Mouse (Mus musculus) forebrain, embryonic 13.5 days (tissue): ENCODE data around the gene Ctdspl. TPM values are rescaled to one million over a fixed set of nuclear protein-coding genes. Genes with fewer than 3 reads are reported as not detected.

Experiments
- ATAC-seq: fragments of 200-750 bp; cut with Nextera tagmentation; 2 replicates; pipeline ENCODE4 v1.8.0; 2017
- H3K27ac ChIP-seq: fragments of 300-500 bp; sonication (generic); 2 replicates; pipeline ENCODE4 v1.5.1; 2015; ENCODE audit warnings: inconsistent platforms, mild to moderate bottlenecking, moderate library complexity
- H3K27me3 ChIP-seq: fragments of 300-500 bp; sonication (generic); 2 replicates; pipeline ENCODE4 v1.6.1; 2015; ENCODE audit warnings: mild to moderate bottlenecking, inconsistent platforms
- H3K36me3 ChIP-seq: fragments of 300-500 bp; sonication (generic); 2 replicates; pipeline ENCODE4 v1.6.1; 2015; ENCODE audit warnings: mild to moderate bottlenecking, inconsistent platforms; ENCODE audit not compliant: poor library complexity, severe bottlenecking
- H3K4me1 ChIP-seq: fragments of 300-500 bp; sonication (generic); 2 replicates; pipeline ENCODE4 v1.6.1; 2015; ENCODE audit warnings: inconsistent platforms
- H3K4me2 ChIP-seq: fragments of 300-500 bp; sonication (generic); 2 replicates; pipeline ENCODE4 v1.6.1; 2015; ENCODE audit warnings: inconsistent platforms, mild to moderate bottlenecking, moderate library complexity
- H3K4me3 ChIP-seq: fragments of 300-500 bp; sonication (generic); 2 replicates; pipeline ENCODE4 v1.5.1; 2015; ENCODE audit warnings: mild to moderate bottlenecking, inconsistent platforms
- H3K9ac ChIP-seq: fragments of 300-500 bp; sonication (generic); 2 replicates; pipeline ENCODE4 v1.6.1; 2015; ENCODE audit warnings: mild to moderate bottlenecking, inconsistent platforms
- H3K9me3 ChIP-seq: fragments of 300-500 bp; sonication (generic); replicated peaks from 2 replicates; pipeline ENCODE4 v1.6.1; 2016; ENCODE audit warnings: inconsistent platforms
- WGBS: fragments of 180-500 bp; shearing (Covaris S2); methylation state at CpG from one replicate; pipeline ENCODE4 v1.1.7; 2015; 5-methylcytosine and 5-hydroxymethylcytosine counted together
- polyA plus RNA-seq: library from polyadenylated mRNA; unstranded; fragments of >200 nt; fragmentation: Nextera tagmentation; extraction: Ambion mirVana; gene quantifications from 2 replicates; pipeline ENCODE4 v1.2.1, GENCODE M21; 2015

Ctdspl gene
- polyA plus RNA-seq, 1 experiment from 2014 or later, result 6.8 TPM

- H3K4me2 ChIP-seq, result no peak overlapping the region
- H3K4me1 ChIP-seq, result no peaks in the 10 kb centered on the region
Observed at GRCm38 (mm10) chr9:118952180-118952579, 25.9 kb downstream of the Ctdspl start.

GRCm38 (mm10) chr9:118953465-118954194, 27.4 kb downstream of the Ctdspl start:
- Histone ChIP-seq H3K9me3 (no peaks in the 10 kb centered on the region), H3K36me3 (no peaks in the 10 kb centered on the region), H3K27me3 (no peaks in the 10 kb centered on the region), H3K27ac (no peak overlapping the region), H3K4me3 (no peak overlapping the region), H3K4me2 (no peak overlapping the region), H3K4me1 (no peaks in the 10 kb centered on the region), H3K9ac (no peak overlapping the region)
- 94% methylated on average over 16 of the region's 16 CpGs for WGBS
- ATAC-seq, result no peak

More at GRCm38 (mm10) chr9:118952180-118952579, 25.9 kb downstream of the Ctdspl start:
- WGBS, result 91% methylated on average over 16 of the region's 16 CpGs
- no peak overlapping the region for H3K4me3 ChIP-seq
- no peak overlapping the region for H3K9ac ChIP-seq
- H3K27ac ChIP-seq, result no peak overlapping the region
- H3K27me3 ChIP-seq, result no peaks in the 10 kb centered on the region
- ATAC-seq, result no peak
- no peaks in the 10 kb centered on the region for H3K9me3 ChIP-seq
- H3K36me3 ChIP-seq, result no peaks in the 10 kb centered on the region

- no peak overlapping the region for H3K4me2 ChIP-seq
- no peaks in the 10 kb centered on the region for H3K36me3 ChIP-seq
- WGBS, result 77% methylated on average over 7 of the region's 7 CpGs
- H3K9ac ChIP-seq, result no peak overlapping the region
- 0 out of 2 replicates have a peak, but pooled peaks cover 2% of the 10 kb centered on the region for H3K4me1 ChIP-seq
- H3K4me3 ChIP-seq, result no peak overlapping the region
- H3K27ac ChIP-seq, result no peak overlapping the region
- no peaks in the 10 kb centered on the region for H3K9me3 ChIP-seq
- H3K27me3 ChIP-seq, result no peaks in the 10 kb centered on the region
- ATAC-seq, result no peak
Observed at GRCm38 (mm10) chr9:118958802-118959201, 32.5 kb downstream of the Ctdspl start.

- no peaks in the 10 kb centered on the region for H3K27me3 ChIP-seq
- 77% methylated on average over 16 of the region's 16 CpGs for WGBS
- H3K36me3 ChIP-seq, result no peaks in the 10 kb centered on the region
- no peak overlapping the region for H3K4me2 ChIP-seq
- H3K9ac ChIP-seq, result no peak overlapping the region
- H3K27ac ChIP-seq, result no peak overlapping the region
- H3K9me3 ChIP-seq, result no peaks in the 10 kb centered on the region
- no peak overlapping the region for H3K4me3 ChIP-seq
- no peak for ATAC-seq
- peaks cover 14% of the 10 kb centered on the region; the same call in 1 of the 2 replicates for H3K4me1 ChIP-seq
Observed at GRCm38 (mm10) chr9:118960415-118961091, 34.3 kb downstream of the Ctdspl start.

- peaks cover 13% of the 10 kb centered on the region; the same call in 1 of the 2 replicates for H3K36me3 ChIP-seq
- H3K4me3 ChIP-seq, result no peak overlapping the region
- no peak overlapping the region for H3K9ac ChIP-seq
- no peaks in the 10 kb centered on the region for H3K27me3 ChIP-seq
- H3K27ac ChIP-seq, result no peak overlapping the region
- H3K9me3 ChIP-seq, result no peaks in the 10 kb centered on the region
- no peak overlapping the region for H3K4me2 ChIP-seq
- no peak for ATAC-seq
- peaks cover 14% of the 10 kb centered on the region; the same call in 1 of the 2 replicates for H3K4me1 ChIP-seq
- 92% methylated on average over 9 of the region's 9 CpGs for WGBS
Observed at GRCm38 (mm10) chr9:118963149-118963548, 36.9 kb downstream of the Ctdspl start.

GRCm38 (mm10) chr9:118964263-118965034, 38.2 kb downstream of the Ctdspl start:
- Histone ChIP-seq H3K27me3 (no peaks in the 10 kb centered on the region), H3K36me3 (peaks cover 13% of the 10 kb centered on the region; the same call in 1 of the 2 replicates), H3K9ac (no peak overlapping the region), H3K9me3 (no peaks in the 10 kb centered on the region), H3K4me3 (no peak overlapping the region), H3K4me2 (no peak overlapping the region), H3K27ac (no peak overlapping the region), H3K4me1 (peaks cover 14% of the 10 kb centered on the region; the same call in 1 of the 2 replicates)
- ATAC-seq, result no peak
- 73% methylated on average over 18 of the region's 18 CpGs for WGBS

GRCm38 (mm10) chr9:118969810-118970209, 43.6 kb downstream of the Ctdspl start:
- Histone ChIP-seq H3K9me3 (no peaks in the 10 kb centered on the region), H3K9ac (no peak overlapping the region), H3K4me2 (no peak overlapping the region), H3K4me1 (peaks cover 18% of the 10 kb centered on the region), H3K36me3 (peaks cover 13% of the 10 kb centered on the region; the same call in 1 of the 2 replicates), H3K27me3 (no peaks in the 10 kb centered on the region), H3K4me3 (no peak overlapping the region), H3K27ac (no peak overlapping the region)
- WGBS, result 95% methylated on average over 4 of the region's 4 CpGs
- no peak for ATAC-seq

GRCm38 (mm10) chr9:118973028-118973427, 46.8 kb downstream of the Ctdspl start:
- Histone ChIP-seq H3K4me1 (peaks cover 41% of the 10 kb centered on the region), H3K27ac (no peak overlapping the region), H3K4me3 (no peak overlapping the region), H3K9me3 (no peaks in the 10 kb centered on the region), H3K27me3 (no peaks in the 10 kb centered on the region), H3K9ac (no peak overlapping the region), H3K4me2 (no peak overlapping the region), H3K36me3 (no peaks in the 10 kb centered on the region)
- WGBS, result 88% methylated on average over 7 of the region's 7 CpGs
- no peak for ATAC-seq

- Histone ChIP-seq H3K4me3 (no peak overlapping the region), H3K9ac (no peak overlapping the region), H3K27ac (no peak overlapping the region), H3K4me2 (no peak overlapping the region), H3K27me3 (no peaks in the 10 kb centered on the region), H3K4me1 (peaks cover 46% of the 10 kb centered on the region), H3K9me3 (no peaks in the 10 kb centered on the region), H3K36me3 (no peaks in the 10 kb centered on the region)
- WGBS, result 81% methylated on average over 5 of the region's 5 CpGs
- ATAC-seq, result no peak
Observed at GRCm38 (mm10) chr9:118973566-118973965, 47.3 kb downstream of the Ctdspl start.

GRCm38 (mm10) chr9:118974148-118974547, 47.9 kb downstream of the Ctdspl start:
- no peaks in the 10 kb centered on the region for H3K27me3 ChIP-seq
- 46% methylated on average over 5 of the region's 5 CpGs for WGBS
- no peak overlapping the region for H3K27ac ChIP-seq

GRCm38 (mm10) chr9:118975211-118975671, 49.0 kb downstream of the Ctdspl start:
- Histone ChIP-seq H3K27ac (no peak overlapping the region), H3K9ac (no peak overlapping the region), H3K36me3 (no peaks in the 10 kb centered on the region), H3K9me3 (no peaks in the 10 kb centered on the region), H3K27me3 (no peaks in the 10 kb centered on the region), H3K4me3 (no peak overlapping the region), H3K4me2 (no peak overlapping the region), H3K4me1 (peaks cover 54% of the 10 kb centered on the region)
- no peak for ATAC-seq
- WGBS, result 65% methylated on average over 11 of the region's 11 CpGs

More at GRCm38 (mm10) chr9:118974148-118974547, 47.9 kb downstream of the Ctdspl start:
- Histone ChIP-seq H3K4me1 (peaks cover 46% of the 10 kb centered on the region), H3K9ac (no peak overlapping the region), H3K4me2 (no peak overlapping the region), H3K4me3 (no peak overlapping the region), H3K36me3 (no peaks in the 10 kb centered on the region), H3K9me3 (no peaks in the 10 kb centered on the region)
- ATAC-seq, result no peak

GRCm38 (mm10) chr9:118975758-118976157, 49.5 kb downstream of the Ctdspl start:
- Histone ChIP-seq H3K9ac (no peak overlapping the region), H3K36me3 (no peaks in the 10 kb centered on the region), H3K4me2 (no peak overlapping the region), H3K9me3 (no peaks in the 10 kb centered on the region), H3K4me1 (peaks cover 59% of the 10 kb centered on the region), H3K4me3 (no peak overlapping the region), H3K27ac (no peak overlapping the region), H3K27me3 (no peaks in the 10 kb centered on the region)
- no peak for ATAC-seq
- 62% methylated on average over 9 of the region's 9 CpGs for WGBS
